Comparison of ENCODE assay signal across 8 mouse cellular contexts in the genomic region with DNA sequence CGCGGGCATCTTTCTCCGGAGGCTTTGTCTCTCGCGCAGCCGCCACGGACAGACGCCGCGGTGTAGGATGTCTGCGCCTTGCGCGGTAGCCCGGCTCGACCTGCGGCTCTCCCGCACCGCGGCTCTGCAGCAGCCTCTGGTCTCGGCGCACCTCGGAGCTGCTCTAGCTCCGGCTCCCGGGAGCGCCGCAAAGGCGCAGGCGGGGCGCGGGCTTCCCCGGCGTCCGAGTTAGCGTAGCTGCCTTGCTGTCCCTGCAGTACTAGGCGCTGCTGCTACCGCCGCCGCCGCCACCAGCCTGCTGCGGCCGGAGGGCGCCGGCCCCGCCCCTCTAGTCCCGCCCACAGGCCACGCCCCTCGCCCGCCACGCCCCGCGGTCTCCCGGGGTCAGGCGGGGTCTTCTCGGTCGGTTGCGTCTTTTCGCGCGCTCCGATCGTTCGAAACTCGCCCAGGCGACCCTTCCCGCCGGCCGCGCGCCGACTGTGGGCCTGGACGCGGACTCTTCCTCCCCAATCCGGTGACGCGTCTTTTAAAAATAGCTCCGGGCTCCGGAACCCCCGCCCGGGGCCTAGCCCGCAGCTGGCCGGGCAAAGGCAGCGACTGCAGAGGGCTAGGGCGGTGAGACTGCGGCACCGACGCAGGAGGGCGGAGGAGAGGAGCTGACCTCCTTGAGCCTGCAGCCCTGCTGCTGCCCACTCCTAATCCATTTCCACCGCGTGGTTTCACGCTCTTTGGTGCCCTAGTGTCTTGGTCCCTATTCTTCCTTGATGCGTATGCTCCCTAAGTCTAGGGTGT. TPM values are rescaled to one million over a fixed set of nuclear protein-coding genes. Genes with fewer than 3 reads are reported as not detected.
DNase-seq lines count a peak whose midpoint lies in the region; ATAC-seq and TF ChIP-seq lines count a peak whose summit lies in the region.

Arl4c (minus strand) TSS at position 352 of the 792 bp plus-strand sequence.

- DNase-seq in urinary bladder, adult 18-20 months (ENCODE audit: low spot score in 2 of 2): peak; percentile 60 to 78
- DNase-seq in urinary bladder, postnatal 10 days (ENCODE audit: low spot score): no peak
- peak; percentile 88 for DNase-seq in embryonic facial prominence, embryonic 14.5 days (ENCODE audit: low spot score)
- DNase-seq in heart, embryonic 10.5 days (ENCODE audit: low spot score): peak; percentile 93
- peak; percentile 78 for DNase-seq in liver
- peak; percentile 83 for DNase-seq in midbrain, postnatal 0 days (ENCODE audit: low spot score)
- DNase-seq in spleen, postnatal 10 days (ENCODE audit: low spot score in 2 of 2): peak; percentile 66 to 74

- no peak for TF ChIP-seq CTCF in midbrain, postnatal 0 days (IDR thresholded peaks at IDR 0.05)

- peak within 1 kb of the TSS; percentile 74 for H3K4me2 ChIP-seq in embryonic facial prominence, embryonic 14.5 days (ENCODE audit: low read depth, low read length)
- H3K4me2 ChIP-seq in kidney, embryonic 14.5 days (replicated peaks; ENCODE audit: low read depth, low read length): peak within 1 kb of the TSS; percentile 79
- H3K4me2 ChIP-seq in midbrain, postnatal 0 days (ENCODE audit: low read depth, low read length, poor library complexity, severe bottlenecking): peak within 1 kb of the TSS; percentile 84

- no peaks in the 10 kb centered on the region for H3K27me3 ChIP-seq in embryonic facial prominence, embryonic 14.5 days (replicated peaks; ENCODE audit: control insufficient read depth, insufficient read depth, low read length)
- no peaks in the 10 kb centered on the region for H3K27me3 ChIP-seq in heart, embryonic 10.5 days (ENCODE audit: insufficient read depth, poor library complexity, severe bottlenecking)
- H3K27me3 ChIP-seq in kidney, embryonic 14.5 days (ENCODE audit: control insufficient read depth, insufficient read depth, low read length): no peaks in the 10 kb centered on the region
- no peaks in the 10 kb centered on the region for H3K27me3 ChIP-seq in midbrain, postnatal 0 days (ENCODE audit: insufficient read depth, low read length)

- H3K9me3 ChIP-seq in embryonic facial prominence, embryonic 14.5 days (ENCODE audit: control insufficient read depth, low read length): no peaks in the 10 kb centered on the region
- H3K9me3 ChIP-seq in heart, embryonic 10.5 days: no peaks in the 10 kb centered on the region
- H3K9me3 ChIP-seq in kidney, embryonic 14.5 days (ENCODE audit: control insufficient read depth, low read length): no peaks in the 10 kb centered on the region
- no peaks in the 10 kb centered on the region for H3K9me3 ChIP-seq in midbrain, postnatal 0 days (ENCODE audit: low read length)

- H3K27ac ChIP-seq in embryonic facial prominence, embryonic 14.5 days (replicated peaks; ENCODE audit: low read depth, low read length): peak within 1 kb of the TSS; percentile 80
- H3K27ac ChIP-seq in heart, embryonic 10.5 days: peak within 1 kb of the TSS; percentile 95
- H3K27ac ChIP-seq in kidney, embryonic 14.5 days (ENCODE audit: low read depth, low read length): peak within 1 kb of the TSS; percentile 97
- H3K27ac ChIP-seq in midbrain, postnatal 0 days (ENCODE audit: low read depth, low read length): peak within 1 kb of the TSS; percentile 98

- H3K4me1 ChIP-seq in embryonic facial prominence, embryonic 14.5 days (ENCODE audit: control insufficient read depth, insufficient read depth, low read length): peaks cover 13% of the 10 kb centered on the region; the same call in 1 of the 2 replicates
- H3K4me1 ChIP-seq in heart, embryonic 10.5 days: peaks cover 31% of the 10 kb centered on the region
- peaks cover 13% of the 10 kb centered on the region for H3K4me1 ChIP-seq in kidney, embryonic 14.5 days (ENCODE audit: control insufficient read depth, insufficient read depth, low read length)
- H3K4me1 ChIP-seq in midbrain, postnatal 0 days (ENCODE audit: insufficient read depth, low read length): peaks cover 12% of the 10 kb centered on the region; the same call in 1 of the 2 replicates

- peak; percentile 88 for ATAC-seq in embryonic facial prominence, embryonic 14.5 days (ENCODE audit: low read depth)
- peak; percentile 89 for ATAC-seq in kidney, embryonic 14.5 days (ENCODE audit: low FRiP score, low TSS enrichment)
- peak; percentile 81 for ATAC-seq in midbrain, postnatal 0 days (ENCODE audit: low FRiP score)

- H3K4me3 ChIP-seq in embryonic facial prominence, embryonic 14.5 days (ENCODE audit: low read depth, low read length): peak within 1 kb of the TSS; percentile 82
- peak within 1 kb of the TSS; percentile 85 for H3K4me3 ChIP-seq in heart, embryonic 10.5 days
- H3K4me3 ChIP-seq in kidney, embryonic 14.5 days (ENCODE audit: low read length): peak within 1 kb of the TSS; percentile 88
- peak within 1 kb of the TSS; percentile 82 for H3K4me3 ChIP-seq in midbrain, postnatal 0 days (ENCODE audit: low read depth, low read length)

- no peaks in the 10 kb centered on the region for H3K36me3 ChIP-seq in embryonic facial prominence, embryonic 14.5 days (ENCODE audit: control insufficient read depth, insufficient read depth, low read length)
- H3K36me3 ChIP-seq in heart, embryonic 10.5 days: peaks cover 5% of the 10 kb centered on the region
- H3K36me3 ChIP-seq in kidney, embryonic 14.5 days (ENCODE audit: control insufficient read depth, insufficient read depth, low read length): peaks cover 8% of the 10 kb centered on the region; the same call in 1 of the 2 replicates
- no peaks in the 10 kb centered on the region; the same call in 1 of the 2 replicates for H3K36me3 ChIP-seq in midbrain, postnatal 0 days (ENCODE audit: insufficient read depth, low read length)

- peak within 1 kb of the TSS; percentile 85 for H3K9ac ChIP-seq in embryonic facial prominence, embryonic 14.5 days (ENCODE audit: low read depth, low read length)
- peak within 1 kb of the TSS; percentile 96 for H3K9ac ChIP-seq in kidney, embryonic 14.5 days (ENCODE audit: low read depth, low read length)
- peak within 1 kb of the TSS; percentile 98 for H3K9ac ChIP-seq in midbrain, postnatal 0 days (replicated peaks; ENCODE audit: low read length, poor library complexity, severe bottlenecking)

- 3% methylated on average over 26 of the region's 91 CpGs for WGBS in embryonic facial prominence, embryonic 14.5 days
- WGBS in heart, embryonic 10.5 days: 2% methylated on average over 87 of the region's 91 CpGs
- 1% methylated on average over 91 of the region's 91 CpGs for WGBS in kidney, embryonic 14.5 days
- 1% methylated on average over 68 of the region's 91 CpGs for WGBS in midbrain, postnatal 0 days

RNA-seq across cellular contexts. Expression of gene Arl4c, which starts in this region (rescaled TPM):
- 6.6 and 6.9 TPM in 2 replicates for polyA plus RNA-seq in embryonic facial prominence, embryonic 14.5 days (2014; fragmentation: Nextera tagmentation; extraction: Ambion mirVana)
- 9.2 and 16.0 TPM in 2 replicates for polyA plus RNA-seq in heart, embryonic 10.5 days (2016; fragmentation: Nextera tagmentation; extraction: Ambion mirVana)
- 13.7 and 14.7 TPM in 2 replicates for polyA plus RNA-seq in kidney, embryonic 14.5 days (2014; fragmentation: Nextera tagmentation; extraction: Ambion mirVana)
- total RNA-seq in midbrain, postnatal 0 days (2014; rRNA removed): 101 and 115 TPM in 2 replicates
- 44.4 and 47.4 TPM in 2 replicates for polyA plus RNA-seq in midbrain, postnatal 0 days (2015; fragmentation: Nextera tagmentation; extraction: Ambion mirVana)
